ENCODE assay signal across 19 mouse cellular contexts in the genomic region with DNA sequence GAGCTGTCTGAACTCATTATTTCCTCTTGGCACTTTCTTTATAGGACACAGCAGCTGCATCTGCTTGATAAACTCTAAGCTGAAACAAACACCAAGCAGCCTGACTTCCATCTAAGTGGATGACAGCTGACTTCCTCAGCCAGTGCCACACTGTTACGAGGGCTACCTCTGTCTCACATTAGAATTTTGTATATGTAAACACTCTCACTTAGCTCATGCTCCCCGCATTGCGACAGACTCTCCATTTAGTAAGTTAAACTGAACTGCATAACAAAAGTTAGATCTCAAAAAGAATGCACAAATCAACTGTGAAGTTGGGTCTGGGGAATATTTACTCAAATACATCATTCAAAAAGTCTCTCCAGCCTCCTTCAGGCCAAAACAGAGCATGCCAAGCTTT.
DNase-seq lines count a peak whose midpoint lies in the region; ATAC-seq and TF ChIP-seq lines count a peak whose summit lies in the region.
"Had no signal": no experiment of that assay in that cellular context is flagged by ENCODE, and none has a peak within 500 bp of the region (broad histone marks: within the 10 kb centered on the region; RNA-seq: fewer than 3 reads in every experiment).

No protein-coding gene starts in this region.

- H3K9ac ChIP-seq in heart, embryonic 11.5 days (ENCODE audit: low read depth, low read length), result no peak overlapping the region
- H3K9ac ChIP-seq in limb, embryonic 14.5 days (ENCODE audit: low read depth, low read length, severe bottlenecking), result no peak overlapping the region
- H3K9ac ChIP-seq: embryonic facial prominence, embryonic 12.5 days; hindbrain, embryonic 12.5 days; liver, embryonic 14.5 days; neural tube, embryonic 13.5 days had no signal

- H3K9me3 ChIP-seq in heart, embryonic 11.5 days (replicated peaks; ENCODE audit: control insufficient read depth, low read length), result no peaks in the 10 kb centered on the region
- no peaks in the 10 kb centered on the region for H3K9me3 ChIP-seq in limb, embryonic 14.5 days (ENCODE audit: control insufficient read depth, low read length)
- H3K9me3 ChIP-seq in limb, embryonic 10.5 days (replicated peaks), result no peaks in the 10 kb centered on the region
- H3K9me3 ChIP-seq: embryonic facial prominence, embryonic 12.5 days; hindbrain, embryonic 12.5 days; neural tube, embryonic 13.5 days had no signal

- no peak overlapping the region for H3K27ac ChIP-seq in heart, embryonic 11.5 days (ENCODE audit: low read depth, low read length)
- H3K27ac ChIP-seq in limb, embryonic 14.5 days (replicated peaks; ENCODE audit: low read depth, low read length), result no peak overlapping the region
- no peak overlapping the region for H3K27ac ChIP-seq in limb, embryonic 10.5 days
- H3K27ac ChIP-seq: embryonic facial prominence, embryonic 12.5 days; gastrocnemius, adult 2 months; hindbrain, embryonic 12.5 days; kidney, postnatal 0 days; liver, embryonic 14.5 days; neural tube, embryonic 13.5 days had no signal

- no peak overlapping the region for H3K4me2 ChIP-seq in heart, embryonic 11.5 days
- H3K4me2 ChIP-seq in limb, embryonic 14.5 days (replicated peaks; ENCODE audit: low read depth, low read length, severe bottlenecking), result no peak overlapping the region
- H3K4me2 ChIP-seq: embryonic facial prominence, embryonic 12.5 days; hindbrain, embryonic 12.5 days; neural tube, embryonic 13.5 days had no signal

- H3K36me3 ChIP-seq in heart, embryonic 11.5 days (ENCODE audit: control insufficient read depth, insufficient read depth, low read length), result no peaks in the 10 kb centered on the region
- H3K36me3 ChIP-seq in limb, embryonic 14.5 days (ENCODE audit: control insufficient read depth, insufficient read depth, low read length), result no peaks in the 10 kb centered on the region
- H3K36me3 ChIP-seq in limb, embryonic 10.5 days, result no peaks in the 10 kb centered on the region
- H3K36me3 ChIP-seq: embryonic facial prominence, embryonic 12.5 days; hindbrain, embryonic 12.5 days; neural tube, embryonic 13.5 days had no signal

- DNase-seq in heart, adult 18-20 months, result peak; percentile 13 to 22
- peak; percentile 13 for DNase-seq in limb, embryonic 14.5 days (ENCODE audit: low spot score)
- DNase-seq in limb, embryonic 10.5 days (ENCODE audit: low spot score), result no peak
- peak; percentile 7 for DNase-seq in fibroblast of lung, adult 2 months (ENCODE audit: low read depth)
- peak; percentile 5 for DNase-seq in lung, postnatal 14 days
- no peak for DNase-seq in MN1 (ENCODE audit: low spot score)
- no peak for DNase-seq in left cerebral cortex, postnatal 10 days (ENCODE audit: extremely low spot score in 1 of 2, low spot score in 2 of 2)
- DNase-seq: adrenal gland, adult 2 months; cerebellum, adult 11-12 months; cerebellum, postnatal 25 days; gastrocnemius, adult 2 months; kidney, adult 11 months; left cerebral cortex, postnatal 4 days had no signal

- no peaks in the 10 kb centered on the region for H3K27me3 ChIP-seq in heart, embryonic 11.5 days (ENCODE audit: control insufficient read depth, insufficient read depth, low read length)
- H3K27me3 ChIP-seq in limb, embryonic 14.5 days (ENCODE audit: control insufficient read depth, insufficient read depth, low read length), result no peaks in the 10 kb centered on the region
- H3K27me3 ChIP-seq in limb, embryonic 10.5 days (ENCODE audit: low read depth, poor library complexity, severe bottlenecking), result no peaks in the 10 kb centered on the region
- H3K27me3 ChIP-seq: embryonic facial prominence, embryonic 12.5 days; hindbrain, embryonic 12.5 days; neural tube, embryonic 13.5 days had no signal

- intact Hi-C loops in left cerebral cortex, postnatal 10 days (cut with DNase I), result no loop called here

- no peak overlapping the region for H3K4me3 ChIP-seq in heart, embryonic 11.5 days (ENCODE audit: low read depth, low read length)
- no peak overlapping the region for H3K4me3 ChIP-seq in limb, embryonic 14.5 days (replicated peaks; ENCODE audit: low read length)
- H3K4me3 ChIP-seq in limb, embryonic 10.5 days, result no peak overlapping the region
- H3K4me3 ChIP-seq: embryonic facial prominence, embryonic 12.5 days; gastrocnemius, adult 2 months; hindbrain, embryonic 12.5 days; neural tube, embryonic 13.5 days had no signal

- H3K4me1 ChIP-seq in heart, embryonic 11.5 days (ENCODE audit: control insufficient read depth, insufficient read depth, low read length), result no peaks in the 10 kb centered on the region
- H3K4me1 ChIP-seq in limb, embryonic 14.5 days (ENCODE audit: control insufficient read depth, insufficient read depth, low read length), result no peaks in the 10 kb centered on the region
- H3K4me1 ChIP-seq in limb, embryonic 10.5 days, result peaks cover 11% of the 10 kb centered on the region
- H3K4me1 ChIP-seq: hindbrain, embryonic 12.5 days; neural tube, embryonic 13.5 days had no signal

- no peak for TF ChIP-seq POLR2A in limb, embryonic 14.5 days (IDR thresholded peaks at IDR 0.05; ENCODE audit: borderline replicate concordance, extremely low read depth, insufficient read depth, insufficient read length)

- 46% methylated on average over 3 of the region's 3 CpGs for WGBS in heart, embryonic 11.5 days (ENCODE audit: insufficient replicate concordance)
- 72% methylated on average over 3 of the region's 3 CpGs for WGBS in limb, embryonic 14.5 days
- 76% methylated on average over 3 of the region's 3 CpGs for WGBS in limb, embryonic 10.5 days

- ATAC-seq in heart, embryonic 11.5 days (replicated peaks; ENCODE audit: insufficient number of reproducible peaks, low FRiP score, low TSS enrichment), result no peak
- ATAC-seq in limb, embryonic 14.5 days (ENCODE audit: low FRiP score, low read depth), result no peak

Comparison
In these comparisons a context has a peak if more than half of its experiments do, and no peak if none do; other contexts are left out.
1. DNase-seq: peak in heart, adult 18-20 months (2 of 2), limb, embryonic 14.5 days (single experiment), fibroblast of lung, adult 2 months (single experiment) and lung, postnatal 14 days (single experiment); none in limb, embryonic 10.5 days (single experiment), MN1 (single experiment) and left cerebral cortex, postnatal 10 days (0 of 2).